Mouse (Mus musculus) fibroblast of lung, adult 2 months (primary cell): ENCODE results near the gene Haghl.
A peak's percentile ranks its signal among the peaks of the same experiment; 100 is the strongest.

Source experiments
- DNase-seq: peaks from one replicate; pipeline ENCODE4 v3.0.0-alpha.2; 2011; ENCODE audit warnings: low read depth

Gene Haghl

DNA sequence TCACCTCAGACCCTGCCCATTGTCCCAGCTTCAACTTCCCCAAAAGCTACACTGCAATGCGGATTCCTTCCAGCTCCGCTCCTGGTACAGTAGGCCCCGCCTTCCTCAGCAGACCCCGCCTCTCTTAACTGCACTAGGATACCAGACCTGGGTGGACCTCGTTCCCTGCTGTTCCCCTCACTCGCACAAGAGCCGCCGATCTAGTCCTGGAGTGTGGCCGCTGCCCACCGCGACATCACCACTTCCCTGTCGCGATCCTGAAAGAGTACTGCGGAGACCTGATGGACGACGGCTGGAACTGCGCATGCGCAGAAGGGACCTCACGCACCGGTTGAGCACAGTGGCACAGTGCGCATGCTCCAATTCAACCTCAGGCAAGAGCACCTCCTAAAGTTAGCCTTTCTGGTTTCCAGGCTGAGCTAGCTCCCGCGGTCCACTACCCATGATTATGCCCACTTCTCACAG lies at the start of gene Haghl:
TSS of gene Haghl (minus strand) at position 393 of the 465 bp plus-strand sequence.
- DNase-seq, result peak; percentile 88

DNA sequence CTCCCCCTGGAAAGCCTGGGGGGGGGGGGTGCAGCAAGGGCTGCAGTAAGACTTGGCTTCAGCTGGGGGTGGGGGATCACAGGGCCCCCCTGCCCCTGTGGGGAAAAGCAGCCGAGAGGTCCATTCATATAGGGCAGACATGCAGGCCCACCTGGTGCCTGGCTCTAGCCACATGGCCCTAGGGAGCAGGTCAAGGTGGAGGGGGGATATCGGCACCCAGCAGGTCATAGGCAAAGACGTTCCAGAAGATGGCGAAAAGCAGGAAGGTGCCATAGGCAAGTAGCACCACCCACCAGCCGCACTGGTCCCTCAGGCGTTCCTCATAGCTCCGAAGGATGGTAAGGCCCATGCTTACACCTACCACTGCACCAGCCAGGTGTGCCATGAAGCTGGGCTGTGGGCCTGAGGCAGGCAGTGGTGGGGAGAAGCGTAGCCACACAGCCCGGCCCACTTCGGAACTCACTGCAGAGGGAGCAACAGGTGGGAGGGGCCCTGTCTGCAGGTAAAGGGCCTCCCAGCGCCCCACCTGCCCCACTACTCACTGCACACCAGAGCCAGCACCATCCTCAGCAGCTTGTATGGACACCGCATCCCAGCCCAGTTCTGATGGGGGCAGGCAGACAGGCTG lies 49.2 kb upstream of the Haghl start:
- DNase-seq, result no peak

- DNase-seq, result no peak
These were observed 48.6 kb upstream of the Haghl start for GRCm38 (mm10) chr17:25833961-25834594.

DNA sequence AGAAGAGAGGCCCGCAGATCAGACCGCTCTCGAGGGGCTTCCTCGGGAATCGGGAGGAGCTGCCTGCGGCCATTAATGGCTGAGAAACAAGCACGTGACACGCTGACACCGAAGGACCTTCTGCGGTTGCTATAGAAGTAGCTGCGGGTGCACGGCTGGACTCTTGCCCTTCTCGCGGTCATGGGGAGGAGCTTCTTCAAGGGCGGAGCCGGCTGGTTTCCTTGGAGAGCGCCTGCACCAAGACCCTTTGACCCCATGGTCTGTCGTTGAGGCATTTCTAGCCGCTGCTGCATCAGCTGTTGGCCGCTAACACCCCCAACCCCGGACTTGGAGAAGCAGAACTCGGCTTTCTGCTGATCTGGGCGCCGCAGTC lies 47.8 kb upstream of the Haghl start, which contains the start of gene Stub1:
TSS of gene Stub1 (minus strand) at position 114 of the 373 bp plus-strand sequence.
- DNase-seq, result peak; percentile 89

DNA sequence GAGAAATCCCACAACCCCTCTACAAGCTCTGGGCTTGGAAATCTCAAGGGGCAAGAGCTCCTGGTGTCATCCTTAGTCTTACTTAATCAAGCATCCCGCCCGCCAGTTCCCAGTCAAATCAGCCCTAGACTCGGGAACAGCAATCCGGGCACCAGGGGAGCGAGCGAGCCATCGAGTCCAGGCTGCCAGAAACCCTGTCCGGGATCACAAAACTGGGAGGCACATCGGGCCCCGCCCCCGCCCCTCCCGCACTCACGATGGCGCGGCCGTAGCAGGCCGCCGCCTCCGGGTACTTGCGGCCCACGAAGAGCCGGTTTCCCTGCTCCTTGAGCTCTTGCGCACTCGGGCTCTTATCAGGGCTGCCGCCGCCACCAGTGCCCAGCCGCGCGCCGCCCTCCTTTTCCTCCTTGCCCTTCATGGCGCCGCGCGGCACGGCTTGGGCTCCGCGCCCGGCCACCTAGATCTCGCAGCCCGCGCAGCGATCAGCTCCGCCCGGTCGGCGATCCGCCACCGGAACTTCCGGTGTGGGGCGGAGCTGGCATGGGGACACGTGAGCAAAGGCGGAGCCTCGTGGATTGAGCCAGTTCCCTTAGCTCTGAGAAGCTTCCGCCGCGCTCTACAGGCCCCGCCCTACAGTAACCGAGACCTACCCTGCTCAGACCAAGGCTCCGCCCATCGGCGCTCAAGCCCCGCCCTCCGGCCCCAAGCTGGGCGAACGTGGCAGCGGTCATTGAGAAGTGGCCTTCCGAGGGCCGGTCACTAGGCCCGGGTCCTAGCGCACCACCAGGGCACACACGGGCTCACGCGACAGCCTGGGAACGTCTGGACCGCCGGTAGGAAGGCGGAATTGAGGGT lies 47.2 kb upstream of the Haghl start:
- peak; percentile 98 for DNase-seq

DNA sequence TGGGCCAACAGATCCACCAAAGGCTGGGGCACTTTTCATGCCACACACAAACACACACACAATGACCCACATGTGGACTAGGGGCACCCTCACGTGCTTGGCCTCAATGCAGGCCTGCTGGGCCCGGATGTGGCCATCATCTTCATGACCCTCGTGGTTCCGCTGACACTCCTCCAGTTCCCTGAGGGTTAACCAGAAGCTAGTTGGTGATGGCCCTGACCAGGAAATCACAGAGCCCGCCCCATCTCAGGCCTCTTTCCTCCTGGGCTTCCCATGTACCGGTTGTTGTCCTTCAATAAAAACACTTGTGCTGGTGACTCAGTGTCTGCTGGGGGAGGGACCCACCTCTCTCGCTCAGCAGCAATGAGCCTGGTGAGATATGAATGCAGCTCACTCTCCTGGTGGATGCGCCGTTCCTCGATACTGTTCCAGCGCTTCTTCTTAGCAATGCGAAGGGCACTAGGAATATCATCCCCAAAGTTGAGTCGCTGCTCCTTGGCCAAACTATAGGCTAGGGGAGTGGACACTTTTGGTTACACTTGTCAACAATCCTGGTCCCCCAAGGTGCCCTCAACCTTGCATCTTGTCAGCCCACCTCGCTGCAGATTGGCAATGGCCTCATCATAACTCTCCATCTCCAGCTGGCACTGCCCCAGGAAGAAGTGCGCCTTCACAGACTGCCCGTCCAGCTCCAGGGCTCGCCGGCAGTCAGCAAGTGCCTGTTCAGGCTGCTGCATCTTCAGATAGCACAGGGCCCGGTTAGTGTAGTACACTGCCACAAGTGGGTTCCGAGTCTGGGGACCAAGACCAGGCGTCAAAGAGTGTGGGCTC lies 46.2 kb upstream of the Haghl start:
- no peak for DNase-seq

GRCm38 (mm10) chr17:25830806-25831431 lies 45.4 kb upstream of the Haghl start:
- DNase-seq, result no peak

DNA sequence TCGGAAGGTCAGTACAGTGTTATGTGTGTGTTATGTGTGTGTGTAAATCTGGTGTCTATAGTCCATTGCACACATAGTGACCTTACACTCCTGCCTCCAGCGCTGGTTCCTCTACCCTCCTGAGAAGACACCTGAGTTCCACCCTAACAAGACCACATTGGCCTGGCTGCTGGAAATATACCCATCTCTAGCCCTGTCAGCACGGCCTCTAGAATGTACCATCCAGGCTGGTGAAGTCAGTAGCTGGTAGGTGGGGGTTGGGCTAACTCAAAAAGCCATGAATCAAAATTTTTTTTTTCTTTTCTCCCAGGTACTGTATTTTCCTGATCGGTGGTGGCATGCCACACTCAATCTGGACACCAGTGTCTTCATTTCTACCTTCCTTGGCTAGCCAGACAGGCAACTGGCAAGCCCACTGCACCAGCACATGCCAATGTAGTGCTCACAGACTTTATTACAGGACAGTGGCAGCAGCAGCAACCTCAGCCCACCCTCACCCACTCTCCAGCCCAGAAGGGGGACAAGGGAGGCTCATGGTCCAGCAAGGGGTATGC lies 44.8 kb upstream of the Haghl start:
- no peak for DNase-seq

DNA sequence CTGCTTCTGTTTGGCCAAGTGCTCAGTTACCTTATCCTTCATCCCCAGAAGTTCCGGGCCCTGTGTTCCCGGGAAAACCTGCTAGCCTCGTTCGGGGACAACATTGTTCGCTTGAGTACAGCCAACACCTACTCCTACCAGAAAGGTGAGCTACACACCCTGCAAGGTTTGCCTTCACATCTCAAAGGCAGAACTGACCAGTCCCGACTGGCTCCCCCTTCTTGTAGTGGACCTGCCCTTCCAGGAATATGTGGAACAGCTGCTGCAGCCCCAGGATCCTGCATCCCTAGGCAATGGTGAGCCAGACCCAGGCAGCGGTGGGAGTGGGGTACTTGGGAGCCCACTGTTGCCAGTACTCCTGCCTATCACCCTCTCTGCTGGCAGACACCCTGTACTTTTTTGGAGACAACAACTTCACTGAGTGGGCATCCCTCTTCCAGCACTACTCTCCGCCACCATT lies 44.1 kb upstream of the Haghl start:
- DNase-seq, result no peak

GRCm38 (mm10) chr17:25828712-25829557 lies 43.5 kb upstream of the Haghl start, which contains the start of gene Jmjd8:
Jmjd8 (plus strand) TSS chr17:25828867.
- no peak for DNase-seq

DNA sequence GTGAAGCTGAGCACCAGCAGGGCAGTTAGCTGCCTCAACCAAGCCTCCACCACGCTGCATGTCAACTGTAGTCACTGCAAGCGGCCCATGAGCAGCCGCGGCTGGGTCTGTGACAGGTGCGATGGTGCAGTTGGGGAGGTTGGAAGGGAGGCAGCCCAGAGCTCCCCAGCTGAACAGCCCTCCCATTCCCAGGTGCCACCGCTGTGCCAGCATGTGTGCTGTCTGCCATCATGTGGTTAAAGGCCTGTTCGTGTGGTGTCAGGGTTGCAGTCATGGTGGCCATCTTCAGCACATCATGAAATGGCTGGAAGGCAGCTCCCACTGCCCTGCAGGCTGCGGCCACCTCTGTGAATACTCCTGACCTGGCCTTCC lies 42.7 kb upstream of the Haghl start:
- no peak for DNase-seq

- no peak for DNase-seq
These were observed 42.2 kb upstream of the Haghl start for GRCm38 (mm10) chr17:25827546-25828222.

DNA sequence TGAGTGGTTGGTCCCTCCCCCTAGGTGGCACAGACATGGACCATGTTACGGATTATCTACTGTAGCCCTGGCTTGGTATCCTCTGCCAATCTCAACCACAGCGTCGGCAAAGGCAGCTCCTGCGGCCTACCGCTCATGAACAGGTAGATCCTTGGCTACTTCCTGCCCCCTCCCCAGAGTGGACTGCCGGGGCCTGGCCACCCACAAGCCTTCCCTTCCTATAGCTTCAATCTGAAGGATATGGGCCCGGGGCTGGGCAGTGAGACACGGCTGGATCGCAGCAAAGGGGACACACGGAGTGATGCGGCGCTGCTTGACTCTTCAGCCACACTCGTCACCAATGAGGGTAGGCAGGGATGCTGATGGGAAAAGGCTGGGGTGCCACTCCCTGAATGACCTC lies 41.5 kb upstream of the Haghl start:
- DNase-seq, result no peak

DNA sequence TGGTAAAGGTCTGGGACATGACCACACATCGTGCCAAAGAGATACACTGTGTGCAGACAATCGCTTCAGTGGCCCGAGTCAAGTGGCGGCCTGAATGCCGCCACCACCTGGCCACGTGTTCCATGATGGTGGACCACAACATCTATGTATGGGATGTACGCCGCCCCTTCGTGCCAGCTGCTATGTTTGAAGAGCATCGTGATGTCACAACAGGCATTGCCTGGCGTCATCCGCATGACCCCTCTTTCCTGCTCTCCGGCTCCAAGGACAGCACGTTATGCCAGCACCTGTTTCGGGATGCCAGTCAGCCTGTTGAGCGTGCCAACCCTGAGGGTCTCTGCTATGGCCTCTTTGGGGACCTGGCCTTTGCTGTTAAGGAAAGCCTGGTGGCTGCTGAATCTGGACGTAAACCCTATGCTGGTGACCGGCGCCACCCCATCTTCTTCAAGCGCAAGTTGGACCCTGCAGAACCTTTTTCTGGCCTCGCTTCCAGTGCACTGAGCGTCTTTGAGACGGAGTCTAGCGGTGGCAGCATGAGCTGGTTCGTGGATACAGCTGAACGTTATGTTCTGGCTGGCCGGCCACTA lies 40.6 kb upstream of the Haghl start:
- no peak for DNase-seq

GRCm38 (mm10) chr17:25825311-25825710 lies 39.8 kb upstream of the Haghl start:
- DNase-seq, result no peak

DNA sequence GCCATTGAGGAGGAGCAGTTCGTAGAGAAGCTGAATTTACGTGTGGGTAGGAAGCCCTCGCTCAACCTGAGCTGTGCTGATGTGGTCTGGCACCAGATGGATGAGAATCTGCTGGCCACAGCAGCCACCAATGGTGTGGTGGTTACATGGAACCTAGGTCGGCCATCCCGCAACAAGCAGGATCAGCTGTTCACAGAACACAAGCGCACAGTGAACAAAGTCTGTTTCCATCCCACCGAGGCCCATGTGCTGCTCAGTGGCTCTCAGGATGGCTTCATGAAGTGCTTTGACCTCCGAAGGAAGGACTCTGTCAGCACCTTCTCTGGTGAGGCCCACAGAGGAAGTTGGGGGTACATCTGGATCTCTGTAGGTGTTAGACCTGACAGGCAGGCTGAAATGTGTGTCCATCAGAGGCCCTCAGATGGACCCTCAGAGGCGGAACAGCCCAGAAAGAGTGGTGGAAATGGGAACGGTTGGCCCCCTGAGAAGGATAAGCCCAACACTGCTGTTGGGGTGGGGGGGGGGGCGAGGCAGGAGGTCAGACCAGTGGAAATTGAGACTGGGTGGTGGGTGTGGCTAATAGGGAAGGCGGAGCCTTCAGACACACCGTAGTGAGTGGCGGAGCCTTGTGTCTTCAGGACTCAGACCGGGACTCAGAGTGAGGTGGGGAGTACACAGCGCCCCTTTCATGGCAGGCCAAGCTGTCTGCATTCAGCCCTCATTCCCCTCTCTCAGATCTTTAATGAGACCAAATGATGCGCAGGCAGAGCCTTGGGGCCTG lies 39.1 kb upstream of the Haghl start:
- DNase-seq, result no peak

DNA sequence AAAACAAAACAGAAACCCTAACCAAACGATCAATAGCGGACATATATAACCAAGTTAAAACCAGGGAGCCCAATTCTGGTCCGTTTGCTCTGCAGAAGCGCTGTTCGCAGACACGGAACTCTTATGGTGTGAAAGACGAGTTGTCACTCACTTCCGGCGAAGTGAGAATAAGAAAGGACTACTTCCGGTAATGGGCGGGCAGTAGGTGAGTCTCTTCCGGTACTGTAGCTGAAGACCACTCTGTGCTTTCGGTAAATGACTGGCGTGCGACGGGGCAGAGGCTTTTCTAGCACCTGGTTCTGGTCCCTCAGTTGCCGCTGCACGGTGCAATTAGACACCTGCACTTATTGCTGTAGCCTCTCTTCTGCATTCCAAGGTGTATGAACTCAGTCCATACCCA lies 38.0 kb upstream of the Haghl start, which contains the start of gene Wdr24:
TSS of gene Wdr24 (plus strand) at position 176 of the 400 bp plus-strand sequence.
- peak; percentile 78 for DNase-seq
